Mouse (Mus musculus) brain, embryonic 14.5 days (tissue): Measurements from ENCODE around the gene Plscr3. TPM values are rescaled to one million over a fixed set of nuclear protein-coding genes. Genes with fewer than 3 reads are reported as not detected.

Experiments used
- DNase-seq: peaks from one replicate; pipeline ENCODE4 v3.0.0-alpha.2; 2011; ENCODE audit warnings: low read depth
- CTCF ChIP-seq: fragments of 200-500 bp; IDR thresholded peaks from 2 replicates; pipeline ENCODE4 v1.5.1; 2012; ENCODE audit warnings: inconsistent platforms, mild to moderate bottlenecking, moderate library complexity, borderline replicate concordance; ENCODE audit not compliant: insufficient read depth, insufficient read length; ENCODE audit errors: extremely low read depth
- POLR2A ChIP-seq: fragments of 200-500 bp; IDR thresholded peaks from 2 replicates; pipeline ENCODE4 v1.6.1; 2012; ENCODE audit warnings: mild to moderate bottlenecking, inconsistent platforms, borderline replicate concordance; ENCODE audit not compliant: poor library complexity, insufficient read depth, insufficient read length, severe bottlenecking; ENCODE audit errors: extremely low read depth
- polyA plus RNA-seq: library from polyadenylated mRNA; depleted of rRNA; stranded (reverse); fragments of >200 nt; gene quantifications from 2 replicates; pipeline ENCODE4 v1.2.3, GENCODE M21; 2012

The Plscr3 gene
- polyA plus RNA-seq, 1 experiment = 86.3 TPM

- no peak for DNase-seq
- TF ChIP-seq POLR2A = no peak
- no peak for TF ChIP-seq CTCF
Measured at GRCm38 (mm10) chr11:69804972-69805909, 40.9 kb upstream of the Plscr3 start, which contains the start of gene Tmem102. Gene Tmem102 (minus strand): TSS chr11:69805624.

GRCm38 (mm10) chr11:69806378-69806777, 39.8 kb upstream of the Plscr3 start:
- TF ChIP-seq CTCF (no peak), POLR2A (no peak)
- DNase-seq = no peak

GRCm38 (mm10) chr11:69807641-69808040, 38.5 kb upstream of the Plscr3 start:
- TF ChIP-seq POLR2A = no peak
- TF ChIP-seq CTCF = no peak
- DNase-seq = no peak

GRCm38 (mm10) chr11:69810280-69810679, 35.9 kb upstream of the Plscr3 start:
- TF ChIP-seq POLR2A (no peak), CTCF (no peak)
- DNase-seq = no peak

- DNase-seq = no peak
- TF ChIP-seq CTCF = no peak
- TF ChIP-seq POLR2A = no peak
Measured at GRCm38 (mm10) chr11:69815155-69815554, 31.0 kb upstream of the Plscr3 start, which contains the start of gene Gm39566. Gene Gm39566 (minus strand): TSS chr11:69815298.

- no peak for DNase-seq
- TF ChIP-seq POLR2A (no peak), CTCF (no peak)
Measured at GRCm38 (mm10) chr11:69816520-69816919, 29.7 kb upstream of the Plscr3 start.

GRCm38 (mm10) chr11:69818365-69818764, 27.8 kb upstream of the Plscr3 start, which contains the start of gene Spem2:
Gene Spem2 (minus strand): TSS chr11:69818465.
- TF ChIP-seq POLR2A = no peak
- no peak for TF ChIP-seq CTCF
- DNase-seq = no peak

- no peak for DNase-seq
- TF ChIP-seq POLR2A (no peak), CTCF (no peak)
Measured at GRCm38 (mm10) chr11:69818871-69819270, 27.3 kb upstream of the Plscr3 start.

GRCm38 (mm10) chr11:69822080-69822479, 24.1 kb upstream of the Plscr3 start, which contains the start of gene Spem1:
Gene Spem1 (minus strand): TSS chr11:69822180.
- no peak for DNase-seq
- TF ChIP-seq CTCF (no peak), POLR2A (no peak)

GRCm38 (mm10) chr11:69823456-69823855, 22.7 kb upstream of the Plscr3 start:
- no peak for DNase-seq
- no peak for TF ChIP-seq CTCF
- TF ChIP-seq POLR2A = no peak

GRCm38 (mm10) chr11:69828832-69829231, 17.3 kb upstream of the Plscr3 start:
- TF ChIP-seq POLR2A (no peak), CTCF (no peak)
- DNase-seq = no peak

- no peak for TF ChIP-seq CTCF
- TF ChIP-seq POLR2A = no peak
Measured at GRCm38 (mm10) chr11:69833554-69833953, 12.6 kb upstream of the Plscr3 start.

GRCm38 (mm10) chr11:69834001-69834549, 12.1 kb upstream of the Plscr3 start:
- peak; percentile 51 for DNase-seq

More at GRCm38 (mm10) chr11:69833554-69833953, 12.6 kb upstream of the Plscr3 start:
- peak; percentile 14 for DNase-seq

More at GRCm38 (mm10) chr11:69834001-69834549, 12.1 kb upstream of the Plscr3 start:
- TF ChIP-seq POLR2A (no peak), CTCF (no peak)
